In the genomic region with DNA sequence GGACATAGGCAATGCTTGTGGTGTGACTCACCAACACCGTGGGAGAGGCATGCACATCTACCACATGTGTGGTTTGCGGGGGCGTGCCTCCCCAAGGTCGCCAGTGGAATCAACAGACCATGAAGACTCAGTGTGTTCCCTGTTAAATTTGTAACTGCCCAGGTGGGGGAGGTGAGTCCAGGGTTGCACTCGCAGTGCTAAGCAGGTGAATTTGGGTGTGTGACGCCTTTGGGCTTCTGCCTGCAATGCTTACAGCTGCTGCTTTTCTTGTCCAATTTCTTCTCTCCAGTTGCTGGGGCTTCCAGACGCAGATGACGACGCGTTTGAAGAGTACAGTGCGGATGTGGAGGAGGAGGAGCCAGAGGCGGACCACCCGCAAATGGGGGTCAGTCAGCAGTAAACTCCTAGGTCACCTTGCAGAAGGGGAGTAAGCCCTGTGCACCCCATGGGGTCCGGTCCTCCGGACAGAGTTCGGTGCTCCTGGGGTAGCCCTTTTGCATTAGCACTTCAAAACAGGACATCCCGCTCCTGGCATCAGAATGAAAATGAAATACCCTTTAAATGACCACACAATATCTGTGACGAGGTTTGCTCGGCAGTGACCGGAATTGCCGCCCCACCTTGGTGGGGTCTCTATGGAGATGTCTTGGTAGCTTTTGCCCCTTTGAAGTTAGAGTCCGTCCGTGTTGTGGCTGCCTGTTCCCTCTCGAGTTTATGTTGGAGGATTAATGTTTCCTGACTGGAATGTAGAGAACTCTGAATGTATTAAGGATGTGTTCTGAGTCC, we compare ENCODE assay signal across 8 mouse cellular contexts. TPM values are rescaled to one million over a fixed set of nuclear protein-coding genes. Genes with fewer than 3 reads are reported as not detected.
A peak's percentile ranks its signal among the peaks of the same experiment; 100 is the strongest.
DNase-seq lines count a peak whose midpoint lies in the region; ATAC-seq and TF ChIP-seq lines count a peak whose summit lies in the region.

No protein-coding gene starts in this region.

- 6% methylated on average over 24 of the region's 24 CpGs for WGBS in lung, embryonic 15.5 days
- WGBS in heart, embryonic 14.5 days: 7% methylated on average over 24 of the region's 24 CpGs
- 8% methylated on average over 24 of the region's 24 CpGs for WGBS in midbrain, embryonic 13.5 days

- TF ChIP-seq POLR2A in bone marrow macrophage, adult 2 months (IDR thresholded peaks at IDR 0.05; ENCODE audit: borderline replicate concordance, low read depth, low read length): no peak

- H3K4me1 ChIP-seq in lung, embryonic 15.5 days: no peaks in the 10 kb centered on the region
- peaks cover 3% of the 10 kb centered on the region for H3K4me1 ChIP-seq in bone marrow macrophage, adult 2 months (ENCODE audit: control insufficient read depth, insufficient read depth, low read length)
- peaks cover 2 to 7% of the 10 kb centered on the region in 2 experiments for H3K4me1 ChIP-seq in heart, embryonic 14.5 days (ENCODE audit: control insufficient read depth in 2 of 2, insufficient read depth in 2 of 2, low read length in 2 of 2)
- H3K4me1 ChIP-seq in midbrain, embryonic 13.5 days (replicated peaks): peaks cover 30% of the 10 kb centered on the region

- ATAC-seq in lung, embryonic 15.5 days (ENCODE audit: borderline replicate concordance, extremely low read depth, low FRiP score, low TSS enrichment): no peak
- no peak for ATAC-seq in heart, embryonic 14.5 days (ENCODE audit: insufficient number of reproducible peaks, insufficient read depth, low FRiP score, low read depth)
- ATAC-seq in midbrain, embryonic 13.5 days: peak; percentile 61

- no peak overlapping the region for H3K27ac ChIP-seq in lung, embryonic 15.5 days
- H3K27ac ChIP-seq in bone marrow macrophage, adult 2 months (ENCODE audit: insufficient read depth, low read depth, low read length): no peak overlapping the region
- H3K27ac ChIP-seq in heart, embryonic 14.5 days (replicated peaks in 1 of 2; ENCODE audit: control insufficient read depth in 1 of 2, insufficient read depth in 1 of 2, low read depth in 2 of 2, low read length in 2 of 2): no peak overlapping the region
- no peak overlapping the region for H3K27ac ChIP-seq in midbrain, embryonic 13.5 days

- H3K36me3 ChIP-seq in lung, embryonic 15.5 days: no peaks in the 10 kb centered on the region
- H3K36me3 ChIP-seq in heart, embryonic 14.5 days (ENCODE audit: control insufficient read depth, insufficient read depth, low read length): no peaks in the 10 kb centered on the region
- H3K36me3 ChIP-seq in midbrain, embryonic 13.5 days: peaks cover 19% of the 10 kb centered on the region

- peaks cover 41% of the 10 kb centered on the region for H3K27me3 ChIP-seq in lung, embryonic 15.5 days
- H3K27me3 ChIP-seq in heart, embryonic 14.5 days (ENCODE audit: control insufficient read depth, insufficient read depth, low read length): peaks cover 25% of the 10 kb centered on the region; the same call in 1 of the 2 replicates
- peaks cover 18% of the 10 kb centered on the region for H3K27me3 ChIP-seq in midbrain, embryonic 13.5 days

- no peaks in the 10 kb centered on the region for H3K9me3 ChIP-seq in lung, embryonic 15.5 days
- H3K9me3 ChIP-seq in heart, embryonic 14.5 days (ENCODE audit: control insufficient read depth, low read length): no peaks in the 10 kb centered on the region
- H3K9me3 ChIP-seq in midbrain, embryonic 13.5 days: no peaks in the 10 kb centered on the region

- H3K4me3 ChIP-seq in lung, embryonic 15.5 days: peak overlapping the region; percentile 43
- peak overlapping the region; percentile 56 for H3K4me3 ChIP-seq in bone marrow macrophage, adult 2 months (ENCODE audit: insufficient read depth, low read length)
- peak overlapping the region; percentile 54 to 56 for H3K4me3 ChIP-seq in heart, embryonic 14.5 days (ENCODE audit: control insufficient read depth in 1 of 2, insufficient read depth in 1 of 2, low read depth in 1 of 2, low read length in 2 of 2)
- H3K4me3 ChIP-seq in midbrain, embryonic 13.5 days (replicated peaks): peak overlapping the region; percentile 40

- H3K9ac ChIP-seq in lung, embryonic 15.5 days: peak overlapping the region; percentile 34
- H3K9ac ChIP-seq in heart, embryonic 14.5 days (ENCODE audit: low read length): peak overlapping the region; percentile 72
- H3K9ac ChIP-seq in midbrain, embryonic 13.5 days (replicated peaks): peak overlapping the region; percentile 39; the same call in 1 of the 2 replicates

- DNase-seq in lung, postnatal 14 days: no peak
- peak; percentile 83 for DNase-seq in kidney, postnatal 14 days
- DNase-seq in thymus, postnatal 4 days: peak; percentile 51
- no peak for DNase-seq in ovary, adult 18-20 months (ENCODE audit: low spot score)

- no peak for TF ChIP-seq CTCF in bone marrow macrophage, adult 2 months (IDR thresholded peaks at IDR 0.05; ENCODE audit: low read depth, low read length)

- H3K4me2 ChIP-seq in lung, embryonic 15.5 days: peak overlapping the region; percentile 76
- H3K4me2 ChIP-seq in heart, embryonic 14.5 days (ENCODE audit: low read length): peak overlapping the region; percentile 99
- peak overlapping the region; percentile 73 for H3K4me2 ChIP-seq in midbrain, embryonic 13.5 days (replicated peaks)

RNA-seq across cellular contexts. Expression of gene Mturn, which starts 17.5 kb away (rescaled TPM):
- polyA plus RNA-seq in lung, embryonic 15.5 days (2015; fragmentation: Nextera tagmentation; extraction: Ambion mirVana): 4.2 and 4.3 TPM in 2 replicates
- 10.2 and 11.3 TPM in 2 replicates for polyA plus RNA-seq in bone marrow macrophage, adult 2 months (2012; ENCODE audit: insufficient read depth, insufficient read length, missing spikeins)
- 6.5 and 8.6 TPM in 2 replicates for polyA plus RNA-seq in heart, embryonic 14.5 days (2014; fragmentation: Nextera tagmentation; extraction: Ambion mirVana)
- 78.4 and 81.2 TPM in 2 replicates for polyA plus RNA-seq in midbrain, embryonic 13.5 days (2015; fragmentation: Nextera tagmentation; extraction: Ambion mirVana)

Comparison
In these comparisons a context has a peak if more than half of its experiments do, and no peak if none do; other contexts are left out.
1. DNase-seq: peak in kidney, postnatal 14 days (single experiment) and thymus, postnatal 4 days (single experiment); none in lung, postnatal 14 days (single experiment) and ovary, adult 18-20 months (single experiment).
2. Peak in every context shown above with its lines, with median percentiles within 50 percentile points of each other: H3K4me2 ChIP-seq, H3K4me3 ChIP-seq and H3K9ac ChIP-seq.